Mouse (Mus musculus): ENCODE measurements around the gene Patj.
A peak's percentile ranks its signal among the peaks of the same experiment; 100 is the strongest.

The Patj gene

DNA sequence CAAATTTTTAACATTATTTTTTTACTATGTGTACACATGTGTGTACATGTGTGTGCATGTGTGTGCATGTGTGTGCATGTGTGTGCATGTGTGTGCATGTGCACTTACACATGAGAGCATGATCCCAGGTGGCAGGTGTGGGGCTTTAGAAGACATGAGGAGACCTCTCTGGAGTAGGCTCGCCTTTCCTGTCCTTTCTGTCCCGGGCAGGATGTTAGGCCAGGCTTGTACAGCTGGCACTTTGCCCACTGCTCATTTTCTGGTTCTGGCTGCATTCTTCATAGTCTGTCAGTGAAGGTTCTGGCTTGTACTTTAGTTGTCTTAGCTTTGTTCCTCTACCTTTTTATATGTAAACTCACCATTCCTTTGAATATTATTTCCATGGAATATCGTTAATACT is 77.9 kb downstream of the Patj start:
- Histone ChIP-seq H3K36me3 (ENCODE audit: insufficient read depth, low read length) (no peaks in the 10 kb centered on the region), H3K4me1 (replicated peaks; ENCODE audit: low read depth, low read length) (no peaks in the 10 kb centered on the region), H3K27me3 (ENCODE audit: insufficient read depth, low read length) (no peaks in the 10 kb centered on the region), H3K4me3 (replicated peaks; ENCODE audit: low read length) (no peak overlapping the region), H3K9me3 (ENCODE audit: low read length) (no peaks in the 10 kb centered on the region)
- TF ChIP-seq CTCF (conservative IDR thresholded peaks at IDR 0.05; ENCODE audit: low read length) = no peak
- no peak for TF ChIP-seq POU5F1 (IDR thresholded peaks at IDR 0.05; ENCODE audit: borderline replicate concordance, low read length)
- TF ChIP-seq NANOG (IDR thresholded peaks at IDR 0.05; ENCODE audit: borderline replicate concordance, low read length) = no peak

- Histone ChIP-seq H3K4me1 (replicated peaks; ENCODE audit: low read depth, low read length) (no peaks in the 10 kb centered on the region), H3K9me3 (ENCODE audit: low read length) (no peaks in the 10 kb centered on the region), H3K36me3 (ENCODE audit: insufficient read depth, low read length) (no peaks in the 10 kb centered on the region), H3K27me3 (ENCODE audit: insufficient read depth, low read length) (no peaks in the 10 kb centered on the region), H3K4me3 (replicated peaks; ENCODE audit: low read length) (no peak overlapping the region)
- TF ChIP-seq POU5F1 (IDR thresholded peaks at IDR 0.05; ENCODE audit: borderline replicate concordance, low read length) (no peak), CTCF (conservative IDR thresholded peaks at IDR 0.05; ENCODE audit: low read length) (no peak), NANOG (IDR thresholded peaks at IDR 0.05; ENCODE audit: borderline replicate concordance, low read length) (no peak)
Measured at GRCm38 (mm10) chr4:98478005-98478404, 82.4 kb downstream of the Patj start.

- Histone ChIP-seq H3K4me1 (replicated peaks; ENCODE audit: low read depth, low read length) (no peaks in the 10 kb centered on the region), H3K36me3 (ENCODE audit: insufficient read depth, low read length) (no peaks in the 10 kb centered on the region), H3K27me3 (ENCODE audit: insufficient read depth, low read length) (no peaks in the 10 kb centered on the region), H3K9me3 (ENCODE audit: low read length) (no peaks in the 10 kb centered on the region), H3K4me3 (replicated peaks; ENCODE audit: low read length) (no peak overlapping the region)
- TF ChIP-seq NANOG (IDR thresholded peaks at IDR 0.05; ENCODE audit: borderline replicate concordance, low read length) = no peak
- TF ChIP-seq POU5F1 (IDR thresholded peaks at IDR 0.05; ENCODE audit: borderline replicate concordance, low read length) = no peak
- TF ChIP-seq CTCF (conservative IDR thresholded peaks at IDR 0.05; ENCODE audit: low read length) = no peak
Measured at GRCm38 (mm10) chr4:98486475-98486874, 90.9 kb downstream of the Patj start.

DNA sequence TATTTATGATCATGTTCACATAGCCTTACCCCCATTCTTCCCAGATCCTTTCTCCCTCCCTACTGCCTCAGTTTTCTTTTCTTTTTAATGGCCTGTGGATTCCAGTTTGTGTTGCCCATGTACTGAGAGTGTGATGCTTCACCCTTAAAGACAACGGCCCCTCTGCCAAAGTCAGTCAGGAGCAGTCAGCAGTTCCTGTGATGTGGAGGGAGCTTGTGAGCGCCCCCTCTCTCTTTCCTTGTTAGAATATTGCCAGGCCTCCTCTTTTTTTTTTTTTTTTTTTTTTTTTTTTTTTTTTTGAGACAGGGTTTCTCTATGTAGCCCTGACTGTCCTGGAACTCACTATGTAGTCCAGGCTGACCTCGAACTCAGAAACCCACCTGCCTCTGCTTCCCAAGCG is 91.3 kb downstream of the Patj start:
- Histone ChIP-seq H3K9me3 (ENCODE audit: low read length) (no peaks in the 10 kb centered on the region), H3K4me1 (replicated peaks; ENCODE audit: low read depth, low read length) (no peaks in the 10 kb centered on the region), H3K4me3 (replicated peaks; ENCODE audit: low read length) (no peak overlapping the region), H3K27me3 (ENCODE audit: insufficient read depth, low read length) (no peaks in the 10 kb centered on the region), H3K36me3 (ENCODE audit: insufficient read depth, low read length) (no peaks in the 10 kb centered on the region)
- TF ChIP-seq POU5F1 (IDR thresholded peaks at IDR 0.05; ENCODE audit: borderline replicate concordance, low read length) (no peak), NANOG (IDR thresholded peaks at IDR 0.05; ENCODE audit: borderline replicate concordance, low read length) (no peak), CTCF (conservative IDR thresholded peaks at IDR 0.05; ENCODE audit: low read length) (no peak)

DNA sequence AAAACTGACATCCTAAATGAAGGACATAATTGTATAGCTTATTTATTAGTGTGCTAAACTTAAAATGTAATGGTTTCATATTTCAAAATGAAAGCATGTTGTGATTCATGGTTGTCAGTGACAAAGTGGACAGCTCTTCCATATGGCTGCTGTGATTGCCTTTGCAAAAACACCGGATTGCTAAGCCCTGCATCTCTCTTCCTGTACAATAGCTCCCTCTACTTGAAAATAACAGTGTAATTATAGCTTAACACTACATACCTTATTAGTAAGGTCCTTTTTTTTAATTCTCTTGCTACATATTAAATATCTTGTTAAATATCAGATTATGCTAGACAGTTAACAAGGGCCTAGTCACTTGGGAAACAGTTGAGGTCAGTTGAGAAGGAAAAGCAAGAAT is 93.8 kb downstream of the Patj start:
- H3K9me3 ChIP-seq (ENCODE audit: low read length) = no peaks in the 10 kb centered on the region
- H3K36me3 ChIP-seq (ENCODE audit: insufficient read depth, low read length) = no peaks in the 10 kb centered on the region
- no peak overlapping the region for H3K4me3 ChIP-seq (replicated peaks; ENCODE audit: low read length)
- no peaks in the 10 kb centered on the region for H3K4me1 ChIP-seq (replicated peaks; ENCODE audit: low read depth, low read length)
- no peaks in the 10 kb centered on the region for H3K27me3 ChIP-seq (ENCODE audit: insufficient read depth, low read length)
- no peak for TF ChIP-seq CTCF (conservative IDR thresholded peaks at IDR 0.05; ENCODE audit: low read length)
- no peak for TF ChIP-seq POU5F1 (IDR thresholded peaks at IDR 0.05; ENCODE audit: borderline replicate concordance, low read length)
- TF ChIP-seq NANOG (IDR thresholded peaks at IDR 0.05; ENCODE audit: borderline replicate concordance, low read length) = no peak

- TF ChIP-seq CTCF (conservative IDR thresholded peaks at IDR 0.05; ENCODE audit: low read length) (no peak), NANOG (IDR thresholded peaks at IDR 0.05; ENCODE audit: borderline replicate concordance, low read length) (no peak), POU5F1 (IDR thresholded peaks at IDR 0.05; ENCODE audit: borderline replicate concordance, low read length) (no peak)
- H3K4me1 ChIP-seq (replicated peaks; ENCODE audit: low read depth, low read length) = no peaks in the 10 kb centered on the region
- no peaks in the 10 kb centered on the region for H3K9me3 ChIP-seq (ENCODE audit: low read length)
- H3K4me3 ChIP-seq (replicated peaks; ENCODE audit: low read length) = no peak overlapping the region
- no peaks in the 10 kb centered on the region for H3K36me3 ChIP-seq (ENCODE audit: insufficient read depth, low read length)
- H3K27me3 ChIP-seq (ENCODE audit: insufficient read depth, low read length) = no peaks in the 10 kb centered on the region
Measured at GRCm38 (mm10) chr4:98498341-98498740, 102.8 kb downstream of the Patj start.

- Histone ChIP-seq H3K9me3 (ENCODE audit: low read length) (no peaks in the 10 kb centered on the region), H3K27me3 (ENCODE audit: insufficient read depth, low read length) (no peaks in the 10 kb centered on the region), H3K36me3 (ENCODE audit: insufficient read depth, low read length) (no peaks in the 10 kb centered on the region), H3K4me1 (replicated peaks; ENCODE audit: low read depth, low read length) (peaks cover 9% of the 10 kb centered on the region), H3K4me3 (replicated peaks; ENCODE audit: low read length) (no peak overlapping the region)
- TF ChIP-seq POU5F1 (IDR thresholded peaks at IDR 0.05; ENCODE audit: borderline replicate concordance, low read length) (no peak), CTCF (conservative IDR thresholded peaks at IDR 0.05; ENCODE audit: low read length) (peak; percentile 55)
Measured at GRCm38 (mm10) chr4:98500182-98500581, 104.6 kb downstream of the Patj start.

- H3K9me3 ChIP-seq (ENCODE audit: low read length) = no peaks in the 10 kb centered on the region
- H3K36me3 ChIP-seq (ENCODE audit: insufficient read depth, low read length) = no peaks in the 10 kb centered on the region
- H3K27me3 ChIP-seq (ENCODE audit: insufficient read depth, low read length) = no peaks in the 10 kb centered on the region
- peaks cover 13% of the 10 kb centered on the region for H3K4me1 ChIP-seq (replicated peaks; ENCODE audit: low read depth, low read length)
- no peak overlapping the region for H3K4me3 ChIP-seq (replicated peaks; ENCODE audit: low read length)
- TF ChIP-seq CTCF (conservative IDR thresholded peaks at IDR 0.05; ENCODE audit: low read length) (no peak), NANOG (IDR thresholded peaks at IDR 0.05; ENCODE audit: borderline replicate concordance, low read length) (no peak), POU5F1 (IDR thresholded peaks at IDR 0.05; ENCODE audit: borderline replicate concordance, low read length) (no peak)
Measured at GRCm38 (mm10) chr4:98500875-98501274, 105.3 kb downstream of the Patj start.

DNA sequence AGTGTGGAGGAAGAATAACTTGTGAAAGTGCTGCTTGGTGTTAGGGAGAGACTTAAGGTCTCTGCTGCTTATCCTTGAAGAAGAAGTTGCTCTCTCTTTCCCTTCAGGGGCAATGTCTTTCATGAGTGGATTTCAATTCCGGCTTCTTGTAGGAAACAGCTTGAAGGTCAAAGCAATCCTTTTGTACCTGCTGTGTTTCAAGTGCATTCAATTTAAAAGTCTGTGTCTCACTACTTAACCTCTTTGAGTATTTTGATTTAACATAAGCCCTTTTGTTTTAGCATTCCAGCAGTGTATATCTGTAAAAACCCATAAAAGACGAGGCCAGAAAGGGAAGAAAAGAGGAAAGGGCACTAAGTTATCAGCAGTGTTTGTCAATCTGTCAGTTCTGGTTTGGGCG is 109.2 kb downstream of the Patj start:
- TF ChIP-seq CTCF (conservative IDR thresholded peaks at IDR 0.05; ENCODE audit: low read length) (no peak), NANOG (IDR thresholded peaks at IDR 0.05; ENCODE audit: borderline replicate concordance, low read length) (peak; percentile 84), POU5F1 (IDR thresholded peaks at IDR 0.05; ENCODE audit: borderline replicate concordance, low read length) (no peak)
- Histone ChIP-seq H3K4me3 (replicated peaks; ENCODE audit: low read length) (no peak overlapping the region), H3K36me3 (ENCODE audit: insufficient read depth, low read length) (no peaks in the 10 kb centered on the region), H3K9me3 (ENCODE audit: low read length) (no peaks in the 10 kb centered on the region), H3K4me1 (replicated peaks; ENCODE audit: low read depth, low read length) (peaks cover 13% of the 10 kb centered on the region), H3K27me3 (ENCODE audit: insufficient read depth, low read length) (no peaks in the 10 kb centered on the region)

Measured in E14TG2a.4 (cell line).